In genomic region chr6:79335131-79335530, GRCm38 (mm10) we compare ENCODE assay signal across 22 mouse cellular contexts.
DNase-seq lines count a peak whose midpoint lies in the region; ATAC-seq and TF ChIP-seq lines count a peak whose summit lies in the region.
"Had no signal": no experiment of that assay in that cellular context is flagged by ENCODE, and none has a peak within 500 bp of the region (broad histone marks: within the 10 kb centered on the region; RNA-seq: fewer than 3 reads in every experiment).

No protein-coding gene starts in this region.

- H3K4me3 ChIP-seq in forebrain, embryonic 14.5 days (ENCODE audit: low read depth, low read length) = no peak overlapping the region
- H3K4me3 ChIP-seq in forebrain, embryonic 10.5 days = no peak overlapping the region
- H3K4me3 ChIP-seq in layer of hippocampus, adult 2 months = no peak overlapping the region
- no peak overlapping the region for H3K4me3 ChIP-seq in midbrain, embryonic 16.5 days (ENCODE audit: low read depth, low read length)
- H3K4me3 ChIP-seq: embryonic facial prominence, embryonic 15.5 days; hindbrain, embryonic 15.5 days; limb, embryonic 13.5 days; midbrain, embryonic 13.5 days had no signal

- 0 out of 2 replicates have a peak, but pooled peaks have one; percentile 10 for TF ChIP-seq CTCF in layer of hippocampus, adult 2 months (conservative IDR thresholded peaks at IDR 0.05)

- WGBS in forebrain, embryonic 14.5 days = 62% methylated on average over 2 of the region's 2 CpGs
- WGBS in forebrain, embryonic 10.5 days = 92% methylated on average over 2 of the region's 2 CpGs
- 91% methylated on average over 2 of the region's 2 CpGs for whole genome bisulfite sequencing in midbrain, embryonic 16.5 days

- no peak overlapping the region for H3K9ac ChIP-seq in forebrain, embryonic 14.5 days (ENCODE audit: low read length)
- no peak overlapping the region for H3K9ac ChIP-seq in midbrain, embryonic 16.5 days (ENCODE audit: low read depth, low read length)
- H3K9ac ChIP-seq: embryonic facial prominence, embryonic 15.5 days; hindbrain, embryonic 15.5 days; limb, embryonic 13.5 days; liver, embryonic 14.5 days; midbrain, embryonic 13.5 days had no signal

- ATAC-seq in forebrain, embryonic 14.5 days = peak; percentile 82
- no peak for ATAC-seq in midbrain, embryonic 16.5 days
- ATAC-seq: intestine, postnatal 0 days; midbrain, embryonic 13.5 days had no signal

- H3K36me3 ChIP-seq in forebrain, embryonic 14.5 days (ENCODE audit: control insufficient read depth, insufficient read depth, low read length) = no peaks in the 10 kb centered on the region
- H3K36me3 ChIP-seq in forebrain, embryonic 10.5 days (replicated peaks) = no peaks in the 10 kb centered on the region
- H3K36me3 ChIP-seq in midbrain, embryonic 16.5 days (ENCODE audit: control insufficient read depth, insufficient read depth, low read length) = no peaks in the 10 kb centered on the region
- H3K36me3 ChIP-seq: embryonic facial prominence, embryonic 15.5 days; hindbrain, embryonic 15.5 days; limb, embryonic 13.5 days; midbrain, embryonic 13.5 days had no signal

- peak; percentile 77 for DNase-seq in forebrain, embryonic 14.5 days (ENCODE audit: low spot score)
- no peak for DNase-seq in forebrain, embryonic 10.5 days (ENCODE audit: extremely low spot score, low spot score)
- peak; percentile 8 for DNase-seq in right cerebral cortex, adult 18-20 months
- no peak for DNase-seq in right cerebral cortex, postnatal 36 days (ENCODE audit: low spot score in 2 of 2)
- peak; percentile 63 to 67 for DNase-seq in layer of hippocampus, adult 2 months (ENCODE audit: low spot score in 2 of 2)
- peak; percentile 22 for DNase-seq in right cerebral cortex, postnatal 4 days
- no peak for DNase-seq in neural tube, embryonic 10.5 days (ENCODE audit: extremely low spot score, low spot score)
- DNase-seq: adrenal gland, postnatal 10 days; cerebellum, adult 9-11 months; embryo, embryonic 11 days; gastrocnemius, postnatal 36 days; heart, postnatal 14 days; thymus, adult 18-20 months had no signal

- no peaks in the 10 kb centered on the region for H3K27me3 ChIP-seq in forebrain, embryonic 14.5 days (replicated peaks; ENCODE audit: control insufficient read depth, insufficient read depth, low read length)
- no peaks in the 10 kb centered on the region for H3K27me3 ChIP-seq in forebrain, embryonic 10.5 days (ENCODE audit: poor library complexity, severe bottlenecking)
- no peaks in the 10 kb centered on the region for H3K27me3 ChIP-seq in midbrain, embryonic 16.5 days (ENCODE audit: control insufficient read depth, insufficient read depth, low read depth, low read length)
- H3K27me3 ChIP-seq: embryonic facial prominence, embryonic 15.5 days; hindbrain, embryonic 15.5 days; limb, embryonic 13.5 days; midbrain, embryonic 13.5 days had no signal

- H3K4me2 ChIP-seq in forebrain, embryonic 14.5 days (ENCODE audit: low read length) = no peak overlapping the region
- no peak overlapping the region for H3K4me2 ChIP-seq in midbrain, embryonic 16.5 days (ENCODE audit: low read length)
- H3K4me2 ChIP-seq: embryonic facial prominence, embryonic 15.5 days; heart, embryonic 11.5 days; hindbrain, embryonic 15.5 days; limb, embryonic 13.5 days; midbrain, embryonic 13.5 days had no signal

- no peak overlapping the region for H3K27ac ChIP-seq in forebrain, embryonic 14.5 days (ENCODE audit: low read depth, low read length)
- H3K27ac ChIP-seq in forebrain, embryonic 10.5 days = no peak overlapping the region
- no peak overlapping the region for H3K27ac ChIP-seq in layer of hippocampus, adult 2 months
- H3K27ac ChIP-seq in midbrain, embryonic 16.5 days (ENCODE audit: low read length) = no peak overlapping the region
- H3K27ac ChIP-seq: embryonic facial prominence, embryonic 15.5 days; hindbrain, embryonic 15.5 days; kidney, postnatal 0 days; limb, embryonic 13.5 days; liver, embryonic 14.5 days; midbrain, embryonic 13.5 days had no signal

- no peaks in the 10 kb centered on the region for H3K9me3 ChIP-seq in forebrain, embryonic 14.5 days (replicated peaks; ENCODE audit: control insufficient read depth, low read length)
- H3K9me3 ChIP-seq in forebrain, embryonic 10.5 days = no peaks in the 10 kb centered on the region
- no peaks in the 10 kb centered on the region for H3K9me3 ChIP-seq in midbrain, embryonic 16.5 days (replicated peaks; ENCODE audit: control insufficient read depth, low read length, poor library complexity, severe bottlenecking)
- H3K9me3 ChIP-seq: embryonic facial prominence, embryonic 15.5 days; hindbrain, embryonic 15.5 days; limb, embryonic 13.5 days; midbrain, embryonic 13.5 days had no signal

- H3K4me1 ChIP-seq in forebrain, embryonic 14.5 days (ENCODE audit: control insufficient read depth, insufficient read depth, low read length) = no peaks in the 10 kb centered on the region
- H3K4me1 ChIP-seq in forebrain, embryonic 10.5 days = no peaks in the 10 kb centered on the region
- H3K4me1 ChIP-seq in midbrain, embryonic 16.5 days (ENCODE audit: control insufficient read depth, insufficient read depth, low read length) = no peaks in the 10 kb centered on the region
- H3K4me1 ChIP-seq: embryonic facial prominence, embryonic 15.5 days; hindbrain, embryonic 15.5 days; limb, embryonic 13.5 days; midbrain, embryonic 13.5 days had no signal

Comparison
In these comparisons a context has a peak if more than half of its experiments do, and no peak if none do; other contexts are left out.
1. DNase-seq: peak in forebrain, embryonic 14.5 days (single experiment), right cerebral cortex, adult 18-20 months (single experiment), layer of hippocampus, adult 2 months (2 of 2) and right cerebral cortex, postnatal 4 days (single experiment); none in forebrain, embryonic 10.5 days (single experiment), right cerebral cortex, postnatal 36 days (0 of 2) and neural tube, embryonic 10.5 days (single experiment).